Mouse (Mus musculus): ENCODE measurements around the gene Prr14l. TPM values are rescaled to one million over a fixed set of nuclear protein-coding genes. Genes with fewer than 3 reads are reported as not detected.
"Not testable (repeated sequence)": the region's sequence is repeated elsewhere in the genome, so short reads cannot be mapped to it uniquely, and the experiment has no call there.

The Prr14l gene
- polyA plus RNA-seq (2015; fragmentation: Nextera tagmentation; extraction: Ambion mirVana) = 14.4 and 16.9 TPM in 2 replicates

DNA sequence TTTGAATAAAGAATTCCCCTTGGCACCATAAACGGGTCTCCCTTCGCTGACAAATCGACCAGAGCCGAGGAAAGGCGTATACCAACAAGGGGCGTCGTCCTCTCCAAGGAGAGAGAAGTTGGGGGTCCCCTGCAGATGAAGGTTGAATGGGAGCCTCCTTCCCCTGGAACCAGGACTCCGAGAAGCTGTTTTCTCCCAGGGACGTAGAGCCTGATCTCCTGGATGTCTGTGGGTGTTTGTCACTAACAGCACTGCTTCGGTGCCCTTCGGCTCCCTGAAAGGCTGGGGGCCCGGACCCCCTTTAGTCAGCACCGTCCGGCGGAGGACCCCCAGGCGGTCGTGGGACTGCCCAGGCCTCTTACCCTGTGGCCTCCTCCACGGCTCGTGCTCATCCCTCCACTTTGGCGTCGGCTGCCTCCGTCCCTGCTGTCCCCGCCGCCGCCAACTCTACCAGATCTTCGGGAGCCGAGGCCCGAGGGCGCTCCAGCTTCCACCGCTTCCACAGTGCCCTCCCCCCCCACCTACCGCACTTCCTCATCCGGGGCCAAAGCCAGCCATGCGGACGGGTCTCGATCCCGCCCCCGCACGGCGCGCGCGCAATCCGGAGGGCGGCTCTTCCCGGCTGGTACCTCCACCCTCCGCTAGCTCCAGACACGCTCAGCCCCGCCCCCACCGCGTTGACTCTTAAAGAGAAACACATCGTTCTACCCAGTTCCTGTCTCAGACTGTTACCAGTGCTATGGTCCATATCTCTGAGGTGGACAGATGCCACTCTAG, at the start of gene Prr14l:
Gene Prr14l (minus strand): TSS at position 526 of the 777 bp plus-strand sequence.
- Histone ChIP-seq H3K27me3 (no peaks in the 10 kb centered on the region), H3K27ac (replicated peaks) (peak within 1 kb of the TSS; percentile 92), H3K36me3 (0 out of 2 replicates have a peak, but pooled peaks cover 2% of the 10 kb centered on the region), H3K4me2 (replicated peaks) (peak within 1 kb of the TSS; percentile 63), H3K9me3 (replicated peaks) (no peaks in the 10 kb centered on the region), H3K9ac (peak within 1 kb of the TSS; percentile 100), H3K4me3 (replicated peaks) (peak within 1 kb of the TSS; percentile 96), H3K4me1 (peaks cover 26% of the 10 kb centered on the region)
- WGBS = 1% methylated on average over 51 of the region's 51 CpGs
- peak; percentile 95 for ATAC-seq (ENCODE audit: insufficient number of reproducible peaks, low FRiP score, low TSS enrichment, low read depth)

DNA sequence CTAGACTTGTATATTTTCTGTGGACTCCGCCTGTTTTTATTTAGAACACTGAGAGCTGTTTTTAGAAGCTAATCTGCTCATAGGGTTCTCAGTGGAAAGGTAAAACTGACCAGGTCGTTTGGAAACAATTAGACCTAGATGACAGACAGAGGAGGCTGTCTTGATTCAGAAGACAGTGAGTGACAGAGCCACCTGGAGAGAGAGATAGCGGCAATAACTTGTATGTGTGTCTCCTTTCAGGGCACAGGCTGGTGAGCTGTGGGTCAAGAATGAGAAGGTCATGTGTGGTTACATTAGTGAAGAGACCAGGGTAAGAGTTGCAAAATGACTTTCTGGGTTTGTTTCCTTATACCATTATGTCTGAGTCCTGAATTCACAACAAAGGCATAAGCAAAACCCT, 32.7 kb upstream of the Prr14l start:
- Histone ChIP-seq H3K27ac (replicated peaks) (no peak overlapping the region), H3K27me3 (no peaks in the 10 kb centered on the region), H3K4me2 (replicated peaks) (no peak overlapping the region), H3K4me1 (no peaks in the 10 kb centered on the region), H3K9ac (no peak overlapping the region), H3K9me3 (replicated peaks) (no peaks in the 10 kb centered on the region), H3K36me3 (peaks cover 57% of the 10 kb centered on the region), H3K4me3 (replicated peaks) (no peak overlapping the region)
- WGBS = 64% methylated on average over 3 of the region's 3 CpGs
- no peak for ATAC-seq (ENCODE audit: insufficient number of reproducible peaks, low FRiP score, low TSS enrichment, low read depth)

DNA sequence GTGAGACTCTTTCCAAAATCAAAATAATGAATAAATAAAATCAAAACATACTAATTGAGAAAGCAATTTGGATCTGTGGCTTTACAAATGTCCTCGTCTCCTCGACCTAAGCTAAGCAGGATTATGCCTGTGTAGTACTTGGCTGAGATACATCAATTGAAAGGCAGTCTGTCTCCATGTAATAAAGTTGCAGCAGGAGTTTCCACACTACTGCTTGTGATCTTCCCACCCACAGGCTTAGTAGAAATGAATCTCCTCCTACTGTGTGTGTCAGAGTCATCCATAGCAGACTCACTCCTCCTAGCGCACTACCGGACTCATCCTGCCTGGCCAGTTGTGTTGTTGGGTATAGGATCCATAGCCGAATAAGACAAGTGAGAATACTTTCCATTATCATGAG, 18.3 kb upstream of the Prr14l start:
- WGBS = 95% methylated on average over 5 of the region's 5 CpGs
- no peak overlapping the region for H3K27ac ChIP-seq (replicated peaks)
- no peak overlapping the region for H3K4me3 ChIP-seq (replicated peaks)
- no peaks in the 10 kb centered on the region for H3K27me3 ChIP-seq
- no peak overlapping the region for H3K9ac ChIP-seq
- H3K36me3 ChIP-seq = peaks cover 64% of the 10 kb centered on the region
- H3K4me2 ChIP-seq (replicated peaks) = no peak overlapping the region
- ATAC-seq (ENCODE audit: insufficient number of reproducible peaks, low FRiP score, low TSS enrichment, low read depth) = no peak
- no peaks in the 10 kb centered on the region for H3K4me1 ChIP-seq
- H3K9me3 ChIP-seq (replicated peaks) = no peaks in the 10 kb centered on the region

DNA sequence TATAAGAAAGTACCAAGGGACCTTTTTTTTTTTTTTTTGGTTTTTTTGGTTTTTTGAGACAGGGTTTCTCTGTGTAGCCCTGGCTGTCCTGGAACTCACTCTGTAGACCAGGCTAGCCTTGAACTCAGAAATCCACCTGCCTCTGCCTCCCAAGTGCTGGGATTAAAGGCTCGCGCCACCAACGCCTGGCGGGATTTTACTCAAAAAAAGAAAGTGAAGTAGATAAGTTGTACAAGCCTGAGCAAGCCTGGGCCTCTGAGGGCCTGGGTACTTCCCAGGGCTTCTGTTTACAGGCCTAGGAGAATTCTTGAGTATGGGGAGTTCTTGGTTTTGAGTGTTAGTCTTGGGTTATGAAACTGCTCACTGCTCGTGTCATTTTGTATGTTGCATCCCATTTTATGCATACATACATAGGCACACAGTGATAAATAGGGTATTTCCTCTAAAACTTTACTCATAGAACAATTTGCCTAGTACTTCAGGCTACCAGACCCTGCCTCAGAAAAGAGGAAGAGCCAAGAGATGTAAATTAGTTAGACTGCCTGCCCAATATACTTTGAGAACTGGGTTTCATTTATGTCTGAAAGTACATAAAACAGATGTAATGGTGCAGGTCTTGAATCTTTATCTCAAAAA, 15.5 kb upstream of the Prr14l start:
- H3K4me3 ChIP-seq (replicated peaks) = no peak overlapping the region
- no peak overlapping the region for H3K27ac ChIP-seq (replicated peaks)
- H3K4me1 ChIP-seq = peaks cover 3% of the 10 kb centered on the region
- H3K36me3 ChIP-seq = peaks cover 49% of the 10 kb centered on the region
- H3K4me2 ChIP-seq (replicated peaks) = no peak overlapping the region
- no peaks in the 10 kb centered on the region for H3K27me3 ChIP-seq
- H3K9me3 ChIP-seq (replicated peaks) = no peaks in the 10 kb centered on the region
- H3K9ac ChIP-seq = no peak overlapping the region
- ATAC-seq (ENCODE audit: insufficient number of reproducible peaks, low FRiP score, low TSS enrichment, low read depth) = no peak
- 96% methylated on average over 5 of the region's 5 CpGs for WGBS

DNA sequence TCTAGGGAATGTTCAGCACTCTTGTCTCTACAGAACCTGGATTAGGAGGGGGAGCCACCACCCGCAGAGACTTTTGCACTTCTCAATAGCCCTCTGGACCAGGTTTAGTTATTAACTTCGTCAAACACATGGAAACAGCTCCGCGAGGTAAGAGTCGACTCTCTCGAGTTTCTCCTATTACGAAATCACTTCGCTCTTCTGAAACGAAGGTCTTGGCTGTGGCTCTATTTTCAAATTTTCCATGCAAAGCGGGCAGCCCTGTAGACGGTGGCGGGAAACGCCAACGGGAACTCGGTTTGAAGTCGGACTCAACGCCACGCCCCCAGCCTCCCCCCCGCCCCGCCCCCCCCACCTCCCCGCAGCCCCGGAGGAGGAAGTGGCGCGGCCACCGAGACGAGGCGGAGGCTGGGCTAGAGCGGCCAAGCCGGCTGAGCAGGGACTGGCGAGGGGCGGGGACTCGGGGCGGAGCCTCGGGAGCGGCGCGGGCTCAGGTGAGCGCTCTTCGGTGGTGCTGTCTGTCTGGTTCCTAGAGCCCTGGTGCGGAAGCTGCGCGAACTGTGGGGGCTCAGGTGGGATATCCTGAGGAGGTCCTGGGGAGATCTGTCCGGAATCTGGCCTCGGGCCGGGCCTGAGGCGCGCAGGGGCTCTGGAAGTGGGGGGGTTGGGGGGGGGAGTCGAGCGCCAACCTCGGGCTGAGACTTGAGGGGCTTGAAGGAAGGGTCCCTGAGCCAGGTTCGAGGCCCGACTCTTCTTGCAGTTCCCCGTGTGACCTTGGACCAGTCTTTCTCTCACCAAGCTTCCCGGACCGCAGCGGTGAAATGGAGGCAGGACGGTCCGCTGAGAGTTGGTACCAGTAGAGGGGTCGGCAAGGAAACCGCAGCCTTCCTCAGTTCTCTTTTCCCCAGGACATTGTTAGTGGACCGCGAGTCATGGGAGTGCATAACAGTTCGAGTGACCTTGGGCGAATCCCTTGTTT, 9.5 kb upstream of the Prr14l start, which contains the start of gene Depdc5:
Gene Depdc5 (plus strand): TSS at position 449 of the 976 bp plus-strand sequence.
- Histone ChIP-seq H3K9ac (peak within 1 kb of the TSS; percentile 62), H3K9me3 (replicated peaks) (no peaks in the 10 kb centered on the region), H3K36me3 (peaks cover 15% of the 10 kb centered on the region), H3K4me2 (replicated peaks) (peak within 1 kb of the TSS; percentile 69), H3K27me3 (no peaks in the 10 kb centered on the region), H3K27ac (replicated peaks) (peak within 1 kb of the TSS; percentile 87), H3K4me3 (replicated peaks) (peak within 1 kb of the TSS; percentile 67), H3K4me1 (peaks cover 8% of the 10 kb centered on the region)
- WGBS = 1% methylated on average over 52 of the region's 64 CpGs
- ATAC-seq (ENCODE audit: insufficient number of reproducible peaks, low FRiP score, low TSS enrichment, low read depth) = peak; percentile 97

DNA sequence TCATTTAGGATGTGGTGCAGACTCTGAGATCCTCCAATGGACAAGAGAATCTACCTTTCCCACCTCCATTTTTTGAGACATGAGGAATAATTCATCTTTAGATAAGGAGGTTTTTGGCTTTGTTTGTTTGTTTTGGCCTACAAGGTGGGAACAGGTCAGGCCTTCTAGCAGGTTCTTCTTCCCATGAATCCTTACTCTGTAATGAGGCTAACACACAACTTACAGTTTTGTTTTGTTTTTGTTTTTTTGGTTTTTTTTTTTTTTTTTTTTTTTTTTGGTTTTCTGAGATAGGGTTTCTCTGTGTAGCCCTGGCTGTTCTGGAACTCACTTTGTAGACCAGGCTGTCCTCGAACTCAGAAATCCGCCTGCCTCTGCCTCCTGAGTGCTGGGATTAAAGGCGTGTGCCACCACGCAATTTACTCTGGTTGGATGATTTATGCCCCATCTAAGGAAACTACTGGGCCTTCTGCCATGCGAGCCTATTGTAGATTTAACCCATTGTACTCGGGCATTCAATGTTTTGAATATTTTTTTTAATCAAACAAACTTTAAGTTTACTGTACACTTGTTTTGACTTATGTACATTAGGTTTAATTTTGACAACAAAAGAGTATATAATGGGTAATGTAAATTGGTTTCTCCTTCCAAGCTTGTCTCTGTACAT, 8.5 kb upstream of the Prr14l start:
- Histone ChIP-seq H3K9me3 (replicated peaks) (no peaks in the 10 kb centered on the region), H3K4me1 (peaks cover 8% of the 10 kb centered on the region), H3K27ac (replicated peaks) (no peak overlapping the region), H3K27me3 (no peaks in the 10 kb centered on the region), H3K36me3 (0 out of 2 replicates have a peak, but pooled peaks cover 6% of the 10 kb centered on the region), H3K4me2 (replicated peaks) (peak overlapping the region; percentile 58), H3K9ac (no peak overlapping the region), H3K4me3 (replicated peaks) (no peak overlapping the region)
- no peak for ATAC-seq (ENCODE audit: insufficient number of reproducible peaks, low FRiP score, low TSS enrichment, low read depth)
- WGBS = 66% methylated on average over 6 of the region's 6 CpGs

DNA sequence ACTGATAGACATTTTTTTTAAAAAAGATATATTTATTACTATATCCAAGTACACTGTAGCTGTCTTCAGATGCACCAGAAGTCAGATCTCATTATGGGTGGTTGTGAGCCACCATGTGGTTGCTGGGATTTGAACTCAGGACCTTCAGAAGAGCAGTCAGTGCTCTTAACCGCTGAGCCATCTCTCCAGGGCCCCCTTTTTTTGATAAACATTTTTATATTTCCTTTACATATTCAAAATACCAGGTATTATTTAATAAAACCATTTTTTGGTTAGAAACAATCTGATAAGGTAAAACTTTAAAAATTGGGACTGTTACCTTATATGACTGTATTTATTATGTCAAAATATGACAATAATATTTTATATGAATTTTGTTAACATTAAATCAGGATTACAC, 7.0 kb upstream of the Prr14l start:
- 71% methylated on average over 1 of the region's 1 CpGs for WGBS
- H3K27ac ChIP-seq (replicated peaks) = no peak overlapping the region
- ATAC-seq (ENCODE audit: insufficient number of reproducible peaks, low FRiP score, low TSS enrichment, low read depth) = no peak

DNA sequence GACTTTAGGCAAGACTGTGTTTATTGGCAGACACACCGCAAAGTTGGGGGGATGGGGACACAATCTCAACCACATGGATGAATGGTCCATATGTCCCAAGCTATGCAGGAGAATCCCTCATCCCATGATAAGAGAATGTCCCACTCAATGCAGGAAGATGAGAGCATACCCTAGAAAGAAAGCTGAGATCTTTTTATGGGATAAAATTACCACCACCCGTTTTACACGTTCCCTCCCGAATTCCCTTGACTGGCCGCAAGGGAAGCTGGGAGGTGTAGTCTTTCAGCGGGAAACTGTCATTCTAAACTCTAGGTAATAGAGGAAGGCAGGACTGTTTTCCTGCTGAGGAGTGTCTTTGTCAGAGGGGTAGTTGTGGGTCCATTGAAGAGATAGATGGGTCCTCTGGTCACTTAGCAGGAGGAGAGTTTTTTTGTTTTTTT, 3.7 kb upstream of the Prr14l start:
- Histone ChIP-seq H3K27ac (replicated peaks) (peak overlapping the region; percentile 75), H3K4me2 (replicated peaks) (peak overlapping the region; percentile 56), H3K9ac (peak overlapping the region; percentile 18; the same call in 1 of the 2 replicates), H3K9me3 (replicated peaks) (no peaks in the 10 kb centered on the region), H3K27me3 (no peaks in the 10 kb centered on the region), H3K4me3 (replicated peaks) (peak overlapping the region; percentile 51), H3K36me3 (no peaks in the 10 kb centered on the region), H3K4me1 (peaks cover 7% of the 10 kb centered on the region; the same call in 1 of the 2 replicates)
- WGBS = 3% methylated on average over 6 of the region's 6 CpGs
- no peak for ATAC-seq (ENCODE audit: insufficient number of reproducible peaks, low FRiP score, low TSS enrichment, low read depth)

More for the DNA sequence above, 7.0 kb upstream of the Prr14l start:
- H3K9me3 ChIP-seq (replicated peaks) = no peaks in the 10 kb centered on the region
- no peak overlapping the region for H3K4me2 ChIP-seq (replicated peaks)
- H3K9ac ChIP-seq = no peak overlapping the region
- H3K4me3 ChIP-seq (replicated peaks) = no peak overlapping the region
- H3K27me3 ChIP-seq = no peaks in the 10 kb centered on the region
- H3K4me1 ChIP-seq = peaks cover 8% of the 10 kb centered on the region
- H3K36me3 ChIP-seq = no peaks in the 10 kb centered on the region

DNA sequence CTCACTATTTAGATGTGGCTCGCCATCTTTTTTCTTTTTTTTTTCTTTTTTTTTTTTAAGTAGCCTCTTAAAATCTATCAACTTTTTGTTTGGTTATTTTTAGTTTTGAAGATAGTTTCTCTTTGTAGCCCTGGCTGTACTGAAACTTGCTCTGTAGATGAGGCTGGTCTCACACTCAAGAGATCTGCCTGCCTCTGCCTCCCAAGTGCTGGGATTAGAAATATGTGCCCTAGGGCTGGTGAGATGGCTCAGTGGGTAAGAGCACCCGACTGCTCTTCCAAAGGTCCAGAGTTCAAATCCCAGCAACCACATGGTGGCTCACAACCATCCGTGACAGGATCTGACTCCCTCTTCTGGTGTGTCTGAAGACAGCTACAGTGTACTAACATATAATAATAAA, 1.2 kb upstream of the Prr14l start:
- H3K4me1 ChIP-seq = peaks cover 26% of the 10 kb centered on the region
- not testable (repeated sequence) for H3K9me3 ChIP-seq (replicated peaks); H3K9ac ChIP-seq; H3K27me3 ChIP-seq; H3K4me3 ChIP-seq (replicated peaks); H3K27ac ChIP-seq (replicated peaks); ATAC-seq (ENCODE audit: insufficient number of reproducible peaks, low FRiP score, low TSS enrichment, low read depth); H3K4me2 ChIP-seq (replicated peaks); H3K36me3 ChIP-seq
- 92% methylated on average over 3 of the region's 3 CpGs for WGBS

DNA sequence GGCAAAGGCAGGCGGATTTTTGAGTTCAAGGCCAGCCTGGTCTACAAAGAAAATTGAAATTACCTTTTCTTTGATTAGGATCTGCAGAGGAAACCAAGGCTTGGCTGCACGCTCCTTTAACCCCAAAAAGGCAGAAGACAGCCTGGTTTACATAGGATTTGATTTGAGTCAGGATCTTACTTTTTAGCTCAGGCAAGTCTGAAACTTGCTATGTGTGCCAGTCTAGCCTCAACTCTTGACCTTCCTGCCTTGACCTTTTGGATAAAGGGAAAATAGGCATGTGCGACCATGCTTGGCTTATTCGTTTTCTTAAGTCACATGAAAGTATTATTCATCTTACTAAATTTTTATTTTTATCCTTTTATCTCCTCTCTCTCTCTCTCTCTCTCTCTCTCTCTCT, 762 bp upstream of the Prr14l start:
- no peak overlapping the region for H3K4me3 ChIP-seq (replicated peaks)
- 82% methylated on average over 4 of the region's 4 CpGs for WGBS
- no peaks in the 10 kb centered on the region for H3K9me3 ChIP-seq (replicated peaks)
- no peak overlapping the region for H3K9ac ChIP-seq
- ATAC-seq (ENCODE audit: insufficient number of reproducible peaks, low FRiP score, low TSS enrichment, low read depth) = no peak
- H3K4me1 ChIP-seq = peaks cover 26% of the 10 kb centered on the region
- no peak overlapping the region for H3K27ac ChIP-seq (replicated peaks)
- no peaks in the 10 kb centered on the region for H3K36me3 ChIP-seq
- H3K27me3 ChIP-seq = no peaks in the 10 kb centered on the region
- no peak overlapping the region for H3K4me2 ChIP-seq (replicated peaks)

Measured in embryonic facial prominence, embryonic 15.5 days (tissue).